Mouse (Mus musculus): Measurements from ENCODE around the gene Cntn6. TPM values are rescaled to one million over a fixed set of nuclear protein-coding genes. Genes with fewer than 3 reads are reported as not detected.

Gene Cntn6
- total and polyA plus RNA-seq, 2 experiments = not detected

- Histone ChIP-seq H3K27me3 (ENCODE audit: control insufficient read depth, insufficient read depth, low read length) (no peaks in the 10 kb centered on the region), H3K36me3 (ENCODE audit: control insufficient read depth, insufficient read depth, low read length) (no peaks in the 10 kb centered on the region), H3K79me2 (ENCODE audit: control insufficient read depth, insufficient read depth, low read length) (no peaks in the 10 kb centered on the region), H3K9ac (ENCODE audit: low read depth, low read length) (no peak overlapping the region), H3K4me3 (ENCODE audit: insufficient read depth, low read depth, low read length) (no peak overlapping the region), H3K27ac (replicated peaks; ENCODE audit: insufficient read depth, low read depth, low read length) (no peak overlapping the region), H3K4me1 (ENCODE audit: control insufficient read depth, insufficient read depth, low read length) (no peaks in the 10 kb centered on the region)
- no peak for TF ChIP-seq POLR2A (IDR thresholded peaks at IDR 0.05; ENCODE audit: extremely low read depth, insufficient read depth, low read length)
- 86% methylated on average over 3 of the region's 3 CpGs for WGBS
- DNase-seq (ENCODE audit: extremely low read depth, low read depth, low spot score) = no peak
These were observed 291.3 kb downstream of the Cntn6 start for GRCm38 (mm10) chr6:104783891-104784290.

- no peaks in the 10 kb centered on the region for H3K79me2 ChIP-seq (ENCODE audit: control insufficient read depth, insufficient read depth, low read length)
- no peak for TF ChIP-seq CTCF (IDR thresholded peaks at IDR 0.05; ENCODE audit: low read depth, low read length)
- TF ChIP-seq POLR2A (IDR thresholded peaks at IDR 0.05; ENCODE audit: extremely low read depth, insufficient read depth, low read length) = no peak
- DNase-seq (ENCODE audit: extremely low read depth, low read depth, low spot score) = no peak
- H3K9ac ChIP-seq (ENCODE audit: low read depth, low read length) = no peak overlapping the region
- 53% methylated on average over 2 of the region's 2 CpGs for WGBS
- no peaks in the 10 kb centered on the region for H3K4me1 ChIP-seq (ENCODE audit: control insufficient read depth, insufficient read depth, low read length)
- no peaks in the 10 kb centered on the region for H3K27me3 ChIP-seq (ENCODE audit: control insufficient read depth, insufficient read depth, low read length)
- no peaks in the 10 kb centered on the region for H3K36me3 ChIP-seq (ENCODE audit: control insufficient read depth, insufficient read depth, low read length)
- H3K27ac ChIP-seq (replicated peaks; ENCODE audit: insufficient read depth, low read depth, low read length) = no peak overlapping the region
- H3K4me3 ChIP-seq (ENCODE audit: insufficient read depth, low read depth, low read length) = no peak overlapping the region
These were observed 294.9 kb downstream of the Cntn6 start for GRCm38 (mm10) chr6:104787502-104787901.

- Histone ChIP-seq H3K4me1 (ENCODE audit: control insufficient read depth, insufficient read depth, low read length) (no peaks in the 10 kb centered on the region), H3K27ac (replicated peaks; ENCODE audit: insufficient read depth, low read depth, low read length) (no peak overlapping the region), H3K27me3 (ENCODE audit: control insufficient read depth, insufficient read depth, low read length) (no peaks in the 10 kb centered on the region), H3K79me2 (ENCODE audit: control insufficient read depth, insufficient read depth, low read length) (no peaks in the 10 kb centered on the region), H3K9ac (ENCODE audit: low read depth, low read length) (no peak overlapping the region), H3K36me3 (ENCODE audit: control insufficient read depth, insufficient read depth, low read length) (no peaks in the 10 kb centered on the region), H3K4me3 (ENCODE audit: insufficient read depth, low read depth, low read length) (no peak overlapping the region)
- no peak for DNase-seq (ENCODE audit: extremely low read depth, low read depth, low spot score)
- TF ChIP-seq CTCF (IDR thresholded peaks at IDR 0.05; ENCODE audit: low read depth, low read length) = no peak
- no peak for TF ChIP-seq POLR2A (IDR thresholded peaks at IDR 0.05; ENCODE audit: extremely low read depth, insufficient read depth, low read length)
- WGBS = 58% methylated on average over 4 of the region's 4 CpGs
These were observed 315.9 kb downstream of the Cntn6 start for GRCm38 (mm10) chr6:104808526-104808925.

- DNase-seq (ENCODE audit: extremely low read depth, low read depth, low spot score) = no peak
These were observed 323.0 kb downstream of the Cntn6 start for GRCm38 (mm10) chr6:104815610-104816009.

GRCm38 (mm10) chr6:104879711-104880110 is 387.1 kb downstream of the Cntn6 start:
- whole genome bisulfite sequencing = 86% methylated on average over 1 of the region's 1 CpGs
- Histone ChIP-seq H3K27ac (replicated peaks; ENCODE audit: insufficient read depth, low read depth, low read length) (no peak overlapping the region), H3K9ac (ENCODE audit: low read depth, low read length) (no peak overlapping the region), H3K27me3 (ENCODE audit: control insufficient read depth, insufficient read depth, low read length) (no peaks in the 10 kb centered on the region), H3K79me2 (ENCODE audit: control insufficient read depth, insufficient read depth, low read length) (no peaks in the 10 kb centered on the region), H3K4me1 (ENCODE audit: control insufficient read depth, insufficient read depth, low read length) (no peaks in the 10 kb centered on the region), H3K36me3 (ENCODE audit: control insufficient read depth, insufficient read depth, low read length) (no peaks in the 10 kb centered on the region), H3K4me3 (ENCODE audit: insufficient read depth, low read depth, low read length) (no peak overlapping the region)
- no peak for DNase-seq (ENCODE audit: extremely low read depth, low read depth, low spot score)
- TF ChIP-seq CTCF (IDR thresholded peaks at IDR 0.05; ENCODE audit: low read depth, low read length) = no peak
- TF ChIP-seq POLR2A (IDR thresholded peaks at IDR 0.05; ENCODE audit: extremely low read depth, insufficient read depth, low read length) = no peak

More at GRCm38 (mm10) chr6:104815610-104816009, 323.0 kb downstream of the Cntn6 start:
- no peaks in the 10 kb centered on the region for H3K79me2 ChIP-seq (ENCODE audit: control insufficient read depth, insufficient read depth, low read length)
- no peaks in the 10 kb centered on the region for H3K36me3 ChIP-seq (ENCODE audit: control insufficient read depth, insufficient read depth, low read length)
- no peak for TF ChIP-seq CTCF (IDR thresholded peaks at IDR 0.05; ENCODE audit: low read depth, low read length)
- no peak for TF ChIP-seq POLR2A (IDR thresholded peaks at IDR 0.05; ENCODE audit: extremely low read depth, insufficient read depth, low read length)
- no peak overlapping the region for H3K4me3 ChIP-seq (ENCODE audit: insufficient read depth, low read depth, low read length)
- WGBS = 80% methylated on average over 2 of the region's 2 CpGs
- H3K4me1 ChIP-seq (ENCODE audit: control insufficient read depth, insufficient read depth, low read length) = no peaks in the 10 kb centered on the region
- no peak overlapping the region for H3K9ac ChIP-seq (ENCODE audit: low read depth, low read length)
- no peak overlapping the region for H3K27ac ChIP-seq (replicated peaks; ENCODE audit: insufficient read depth, low read depth, low read length)
- H3K27me3 ChIP-seq (ENCODE audit: control insufficient read depth, insufficient read depth, low read length) = no peaks in the 10 kb centered on the region

GRCm38 (mm10) chr6:104884021-104884420 is 391.4 kb downstream of the Cntn6 start:
- no peaks in the 10 kb centered on the region for H3K27me3 ChIP-seq (ENCODE audit: control insufficient read depth, insufficient read depth, low read length)
- no peak for TF ChIP-seq CTCF (IDR thresholded peaks at IDR 0.05; ENCODE audit: low read depth, low read length)
- no peak for TF ChIP-seq POLR2A (IDR thresholded peaks at IDR 0.05; ENCODE audit: extremely low read depth, insufficient read depth, low read length)
- no peak overlapping the region for H3K4me3 ChIP-seq (ENCODE audit: insufficient read depth, low read depth, low read length)
- WGBS = 83% methylated on average over 2 of the region's 2 CpGs
- no peaks in the 10 kb centered on the region for H3K36me3 ChIP-seq (ENCODE audit: control insufficient read depth, insufficient read depth, low read length)
- H3K79me2 ChIP-seq (ENCODE audit: control insufficient read depth, insufficient read depth, low read length) = no peaks in the 10 kb centered on the region
- DNase-seq (ENCODE audit: extremely low read depth, low read depth, low spot score) = no peak
- H3K27ac ChIP-seq (replicated peaks; ENCODE audit: insufficient read depth, low read depth, low read length) = no peak overlapping the region
- H3K4me1 ChIP-seq (ENCODE audit: control insufficient read depth, insufficient read depth, low read length) = no peaks in the 10 kb centered on the region
- no peak overlapping the region for H3K9ac ChIP-seq (ENCODE audit: low read depth, low read length)

Measured in liver, adult 2 months (tissue).